Mouse (Mus musculus): ENCODE results near the gene Cyp4f13. TPM values are rescaled to one million over a fixed set of nuclear protein-coding genes. Genes with fewer than 3 reads are reported as not detected.

Cyp4f13 gene
- 10.0 and 11.6 TPM in 2 replicates for polyA plus RNA-seq (2015; fragmentation: Nextera tagmentation; extraction: Ambion mirVana)

DNA sequence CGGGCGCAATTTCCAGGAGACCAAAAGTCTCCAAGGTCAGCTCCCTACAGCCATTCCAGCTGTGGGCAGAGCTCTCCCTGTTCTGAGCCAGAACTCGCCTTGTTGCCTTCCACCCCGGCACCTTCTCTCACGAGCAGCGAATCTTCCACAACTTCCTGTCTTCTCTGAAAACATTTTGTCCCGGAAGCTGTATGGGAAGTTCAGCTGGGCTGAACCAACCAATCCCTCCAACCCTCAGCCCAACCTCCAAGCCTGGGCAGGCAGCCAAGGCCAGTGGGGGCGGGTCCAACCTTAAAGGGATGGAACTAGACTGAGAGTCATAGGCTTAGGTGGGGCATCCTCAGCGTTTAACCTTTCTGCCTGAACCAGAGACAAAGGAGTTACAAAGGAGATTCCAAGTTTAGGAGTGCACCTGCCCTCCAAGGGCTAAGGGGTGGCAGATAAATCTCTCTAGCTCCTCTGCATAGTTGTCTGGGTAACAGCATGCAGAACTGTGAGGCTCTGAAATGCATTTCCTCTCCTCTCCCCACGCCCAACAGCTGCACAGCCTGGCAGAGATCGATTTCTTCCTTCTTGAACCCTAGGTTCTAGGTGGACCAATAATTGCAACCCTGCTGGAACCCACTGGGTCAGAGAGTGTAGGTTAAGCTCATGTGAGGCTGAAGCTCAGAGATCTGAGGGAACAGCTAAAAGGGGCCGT is at the start of gene Cyp4f13:
Gene Cyp4f13, minus strand, starts transcription at position 188 of the 700 bp plus-strand sequence.
- peaks cover 19% of the 10 kb centered on the region for H3K4me1 ChIP-seq (replicated peaks)
- 14% methylated on average over 12 of the region's 12 CpGs for WGBS
- H3K9ac ChIP-seq: peak within 1 kb of the TSS; percentile 77
- peak within 1 kb of the TSS; percentile 85 for H3K27ac ChIP-seq
- no peaks in the 10 kb centered on the region for H3K9me3 ChIP-seq (replicated peaks)
- H3K4me3 ChIP-seq: peak within 1 kb of the TSS; percentile 80
- ATAC-seq (replicated peaks; ENCODE audit: insufficient number of reproducible peaks, insufficient read depth, low FRiP score, low read depth): peak; percentile 95
- H3K27me3 ChIP-seq: no peaks in the 10 kb centered on the region
- peak within 1 kb of the TSS; percentile 93 for H3K4me2 ChIP-seq
- no peaks in the 10 kb centered on the region for H3K36me3 ChIP-seq

GRCm38 (mm10) chr17:32992699-32993474 is 45.7 kb upstream of the Cyp4f13 start, which contains the start of gene Zfp952:
Gene Zfp952, plus strand, starts transcription at chr17:32993129.
- Histone ChIP-seq H3K4me3 (peak within 1 kb of the TSS; percentile 81), H3K9ac (peak within 1 kb of the TSS; percentile 70), H3K36me3 (peaks cover 11% of the 10 kb centered on the region), H3K27ac (peak within 1 kb of the TSS; percentile 74), H3K9me3 (replicated peaks) (no peaks in the 10 kb centered on the region), H3K4me2 (peak within 1 kb of the TSS; percentile 71), H3K4me1 (replicated peaks) (peaks cover 7% of the 10 kb centered on the region), H3K27me3 (no peaks in the 10 kb centered on the region)
- 1% methylated on average over 21 of the region's 21 CpGs for WGBS
- peak; percentile 86 for ATAC-seq (replicated peaks; ENCODE audit: insufficient number of reproducible peaks, insufficient read depth, low FRiP score, low read depth)

DNA sequence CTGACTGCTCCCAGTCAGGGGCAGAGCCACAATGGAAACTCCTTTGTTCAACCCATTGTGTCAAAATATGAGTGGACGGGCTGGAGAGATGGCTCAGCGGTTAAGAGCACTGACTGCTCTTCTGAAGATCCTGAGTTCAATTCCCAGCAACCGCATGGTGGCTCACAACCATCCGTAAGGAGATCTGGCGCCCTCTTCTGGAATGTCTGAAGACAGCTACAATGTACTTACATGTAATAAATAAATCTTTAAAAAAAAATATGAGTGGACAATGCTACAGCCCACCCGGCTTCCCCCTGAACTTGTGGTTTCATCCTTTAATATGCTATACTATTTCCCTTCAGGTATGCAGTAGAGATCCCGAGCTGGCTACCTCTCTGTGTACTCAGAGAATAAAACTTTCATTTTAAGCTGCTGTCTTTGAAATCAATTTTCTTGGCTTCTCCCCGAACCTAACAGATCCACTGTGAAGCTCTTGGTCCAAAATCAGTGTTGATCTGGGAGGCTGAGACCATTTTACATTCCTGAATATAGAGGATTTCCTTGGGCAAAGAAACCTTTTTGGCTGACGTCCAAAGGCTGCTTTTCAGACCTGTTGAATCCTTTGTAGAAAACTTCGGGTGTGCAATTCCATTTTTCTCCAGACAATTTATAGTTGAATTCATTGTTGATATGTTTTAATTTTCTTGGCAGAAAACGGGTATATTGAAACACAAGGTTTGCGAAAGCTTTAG is 44.9 kb upstream of the Cyp4f13 start:
- peak overlapping the region; percentile 71 for H3K4me2 ChIP-seq
- no peak overlapping the region for H3K9ac ChIP-seq
- no peaks in the 10 kb centered on the region for H3K9me3 ChIP-seq (replicated peaks)
- no peak overlapping the region for H3K27ac ChIP-seq
- no peaks in the 10 kb centered on the region for H3K27me3 ChIP-seq
- peaks cover 7% of the 10 kb centered on the region for H3K4me1 ChIP-seq (replicated peaks)
- 64% methylated on average over 12 of the region's 12 CpGs for WGBS
- peak overlapping the region; percentile 81 for H3K4me3 ChIP-seq
- ATAC-seq (replicated peaks; ENCODE audit: insufficient number of reproducible peaks, insufficient read depth, low FRiP score, low read depth): no peak
- peaks cover 11% of the 10 kb centered on the region for H3K36me3 ChIP-seq

GRCm38 (mm10) chr17:32986301-32986700 is 39.1 kb upstream of the Cyp4f13 start:
- H3K36me3 ChIP-seq: no peaks in the 10 kb centered on the region
- H3K4me2 ChIP-seq: no peak overlapping the region
- no peaks in the 10 kb centered on the region for H3K9me3 ChIP-seq (replicated peaks)
- H3K27me3 ChIP-seq: no peaks in the 10 kb centered on the region
- no peak overlapping the region for H3K4me3 ChIP-seq
- H3K27ac ChIP-seq: no peak overlapping the region
- no peak overlapping the region for H3K9ac ChIP-seq
- WGBS: 75% methylated on average over 4 of the region's 4 CpGs
- no peak for ATAC-seq (replicated peaks; ENCODE audit: insufficient number of reproducible peaks, insufficient read depth, low FRiP score, low read depth)
- H3K4me1 ChIP-seq (replicated peaks): no peaks in the 10 kb centered on the region

GRCm38 (mm10) chr17:32981361-32981760 is 34.2 kb upstream of the Cyp4f13 start:
- H3K9me3 ChIP-seq (replicated peaks): no peaks in the 10 kb centered on the region; the same call in 1 of the 2 replicates
- H3K4me2 ChIP-seq: no peak overlapping the region
- peaks cover 31% of the 10 kb centered on the region for H3K36me3 ChIP-seq
- H3K4me1 ChIP-seq (replicated peaks): no peaks in the 10 kb centered on the region
- no peak for ATAC-seq (replicated peaks; ENCODE audit: insufficient number of reproducible peaks, insufficient read depth, low FRiP score, low read depth)
- no peak overlapping the region for H3K4me3 ChIP-seq
- no peak overlapping the region for H3K9ac ChIP-seq
- 67% methylated on average over 4 of the region's 4 CpGs for WGBS
- H3K27me3 ChIP-seq: no peaks in the 10 kb centered on the region
- no peak overlapping the region for H3K27ac ChIP-seq

- H3K9me3 ChIP-seq (replicated peaks): no peaks in the 10 kb centered on the region
- peak within 1 kb of the TSS; percentile 88 for H3K27ac ChIP-seq
- under 1% methylated on average over 33 of the region's 33 CpGs for WGBS
- H3K4me1 ChIP-seq (replicated peaks): peaks cover 12% of the 10 kb centered on the region
- H3K9ac ChIP-seq: peak within 1 kb of the TSS; percentile 69
- no peaks in the 10 kb centered on the region for H3K27me3 ChIP-seq
- peak within 1 kb of the TSS; percentile 86 for H3K4me3 ChIP-seq
- H3K36me3 ChIP-seq: no peaks in the 10 kb centered on the region
- H3K4me2 ChIP-seq: peak within 1 kb of the TSS; percentile 75
- peak; percentile 99 for ATAC-seq (replicated peaks; ENCODE audit: insufficient number of reproducible peaks, insufficient read depth, low FRiP score, low read depth)
Observed at GRCm38 (mm10) chr17:32965623-32966290, 18.6 kb upstream of the Cyp4f13 start, which contains the start of gene Zfp472. Gene Zfp472, plus strand, starts transcription at chr17:32965814.

GRCm38 (mm10) chr17:32965253-32965622 is 18.0 kb upstream of the Cyp4f13 start:
- WGBS: under 1% methylated on average over 14 of the region's 14 CpGs
- peak overlapping the region; percentile 69 for H3K9ac ChIP-seq
- H3K4me1 ChIP-seq (replicated peaks): peaks cover 12% of the 10 kb centered on the region
- no peaks in the 10 kb centered on the region for H3K36me3 ChIP-seq
- peak; percentile 19 for ATAC-seq (replicated peaks; ENCODE audit: insufficient number of reproducible peaks, insufficient read depth, low FRiP score, low read depth)
- H3K27ac ChIP-seq: peak overlapping the region; percentile 88
- no peaks in the 10 kb centered on the region for H3K9me3 ChIP-seq (replicated peaks)
- H3K27me3 ChIP-seq: no peaks in the 10 kb centered on the region
- H3K4me3 ChIP-seq: peak overlapping the region; percentile 86
- H3K4me2 ChIP-seq: peak overlapping the region; percentile 75

- Histone ChIP-seq H3K4me1 (replicated peaks) (peaks cover 14% of the 10 kb centered on the region), H3K27me3 (no peaks in the 10 kb centered on the region), H3K36me3 (no peaks in the 10 kb centered on the region), H3K4me3 (no peak overlapping the region), H3K4me2 (no peak overlapping the region), H3K9me3 (replicated peaks) (no peaks in the 10 kb centered on the region), H3K27ac (no peak overlapping the region), H3K9ac (no peak overlapping the region)
- 25% methylated on average over 16 of the region's 16 CpGs for WGBS
- ATAC-seq (replicated peaks; ENCODE audit: insufficient number of reproducible peaks, insufficient read depth, low FRiP score, low read depth): no peak
Observed at GRCm38 (mm10) chr17:32951441-32951840, 4.2 kb upstream of the Cyp4f13 start.

GRCm38 (mm10) chr17:32951006-32951405 is 3.8 kb upstream of the Cyp4f13 start:
- Histone ChIP-seq H3K36me3 (no peaks in the 10 kb centered on the region), H3K27ac (no peak overlapping the region), H3K9ac (no peak overlapping the region), H3K27me3 (no peaks in the 10 kb centered on the region), H3K9me3 (replicated peaks) (no peaks in the 10 kb centered on the region), H3K4me2 (no peak overlapping the region), H3K4me3 (no peak overlapping the region), H3K4me1 (replicated peaks) (peaks cover 19% of the 10 kb centered on the region)
- WGBS: 72% methylated on average over 11 of the region's 11 CpGs
- ATAC-seq (replicated peaks; ENCODE audit: insufficient number of reproducible peaks, insufficient read depth, low FRiP score, low read depth): no peak

GRCm38 (mm10) chr17:32950136-32950535 is 2.9 kb upstream of the Cyp4f13 start:
- H3K4me3 ChIP-seq: no peak overlapping the region
- H3K36me3 ChIP-seq: no peaks in the 10 kb centered on the region
- no peaks in the 10 kb centered on the region for H3K9me3 ChIP-seq (replicated peaks)
- no peak overlapping the region for H3K4me2 ChIP-seq
- 79% methylated on average over 3 of the region's 3 CpGs for WGBS
- no peaks in the 10 kb centered on the region for H3K27me3 ChIP-seq
- H3K4me1 ChIP-seq (replicated peaks): peaks cover 19% of the 10 kb centered on the region
- no peak overlapping the region for H3K9ac ChIP-seq
- no peak for ATAC-seq (replicated peaks; ENCODE audit: insufficient number of reproducible peaks, insufficient read depth, low FRiP score, low read depth)
- no peak overlapping the region for H3K27ac ChIP-seq
